8 mouse cellular contexts compared by ENCODE assay signal in genomic region chr11:68973250-68974058, GRCm38 (mm10). TPM values are rescaled to one million over a fixed set of nuclear protein-coding genes. Genes with fewer than 3 reads are reported as not detected.
DNase-seq lines count a peak whose midpoint lies in the region; ATAC-seq and TF ChIP-seq lines count a peak whose summit lies in the region.
"Not testable (repeated sequence)": the region's sequence is repeated elsewhere in the genome, so short reads cannot be mapped to it uniquely, and the experiment has no call there.

No protein-coding gene starts in this region.

- not testable (repeated sequence) for H3K36me3 ChIP-seq in heart, embryonic 10.5 days; kidney, embryonic 14.5 days (ENCODE audit: control insufficient read depth, insufficient read depth, low read length); limb, embryonic 15.5 days; midbrain, postnatal 0 days (ENCODE audit: insufficient read depth, low read length)

- not testable (repeated sequence) for H3K9me3 ChIP-seq in heart, embryonic 10.5 days; kidney, embryonic 14.5 days (ENCODE audit: control insufficient read depth, low read length); limb, embryonic 15.5 days; midbrain, postnatal 0 days (ENCODE audit: low read length)

- not testable (repeated sequence) for TF ChIP-seq POLR2A in bone marrow macrophage, adult 2 months (IDR thresholded peaks at IDR 0.05; ENCODE audit: borderline replicate concordance, low read depth, low read length); embryonic fibroblast, embryonic 13.5 days (IDR thresholded peaks at IDR 0.05; ENCODE audit: low read depth, low read length)

- H3K9ac ChIP-seq in kidney, embryonic 14.5 days (ENCODE audit: low read depth, low read length), result peak overlapping the region; percentile 28; the same call in 1 of the 2 replicates
- not testable (repeated sequence) for H3K9ac ChIP-seq in limb, embryonic 15.5 days
- peak overlapping the region; percentile 36; the same call in 1 of the 2 replicates for H3K9ac ChIP-seq in midbrain, postnatal 0 days (replicated peaks; ENCODE audit: low read length, poor library complexity, severe bottlenecking)

- peaks cover 18% of the 10 kb centered on the region; the same call in 1 of the 2 replicates for H3K27me3 ChIP-seq in heart, embryonic 10.5 days (ENCODE audit: insufficient read depth, poor library complexity, severe bottlenecking)
- H3K27me3 ChIP-seq in kidney, embryonic 14.5 days (ENCODE audit: control insufficient read depth, insufficient read depth, low read length); limb, embryonic 15.5 days; midbrain, postnatal 0 days (ENCODE audit: insufficient read depth, low read length): not testable (repeated sequence)

- peak overlapping the region; percentile 61 for H3K4me2 ChIP-seq in kidney, embryonic 14.5 days (replicated peaks; ENCODE audit: low read depth, low read length)
- H3K4me2 ChIP-seq in limb, embryonic 15.5 days, result peak overlapping the region; percentile 75
- peak overlapping the region; percentile 63 for H3K4me2 ChIP-seq in midbrain, postnatal 0 days (ENCODE audit: low read depth, low read length, poor library complexity, severe bottlenecking)

- H3K4me3 ChIP-seq in bone marrow macrophage, adult 2 months (ENCODE audit: insufficient read depth, low read length), result peak overlapping the region; percentile 60
- peak overlapping the region; percentile 31 for H3K4me3 ChIP-seq in embryonic fibroblast, embryonic 13.5 days (ENCODE audit: insufficient read depth, low read length)
- H3K4me3 ChIP-seq in heart, embryonic 10.5 days, result peak overlapping the region; percentile 62
- peak overlapping the region; percentile 48 for H3K4me3 ChIP-seq in kidney, embryonic 14.5 days (ENCODE audit: low read length)
- H3K4me3 ChIP-seq in limb, embryonic 15.5 days, result peak overlapping the region; percentile 47
- H3K4me3 ChIP-seq in midbrain, postnatal 0 days (ENCODE audit: low read depth, low read length), result peak overlapping the region; percentile 38

- ATAC-seq in kidney, embryonic 14.5 days (ENCODE audit: low FRiP score, low TSS enrichment), result peak; percentile 93
- peak; percentile 84 for ATAC-seq in limb, embryonic 15.5 days (ENCODE audit: insufficient number of reproducible peaks, low FRiP score, low TSS enrichment, low read depth)
- ATAC-seq in midbrain, postnatal 0 days (ENCODE audit: low FRiP score), result peak; percentile 78

- H3K4me1 ChIP-seq in bone marrow macrophage, adult 2 months (ENCODE audit: control insufficient read depth, insufficient read depth, low read length), result peaks cover 21% of the 10 kb centered on the region
- H3K4me1 ChIP-seq in embryonic fibroblast, embryonic 13.5 days (ENCODE audit: control insufficient read depth, insufficient read depth, low read length); kidney, embryonic 14.5 days (ENCODE audit: control insufficient read depth, insufficient read depth, low read length); midbrain, postnatal 0 days (ENCODE audit: insufficient read depth, low read length): not testable (repeated sequence)
- peaks cover 33% of the 10 kb centered on the region for H3K4me1 ChIP-seq in heart, embryonic 10.5 days
- H3K4me1 ChIP-seq in limb, embryonic 15.5 days, result peaks cover 15% of the 10 kb centered on the region

- DNase-seq in B cell, adult 2 months, result peak; percentile 71 to 75
- DNase-seq in heart, embryonic 10.5 days (ENCODE audit: low spot score), result peak; percentile 94
- DNase-seq in midbrain, postnatal 0 days (ENCODE audit: low spot score), result peak; percentile 79
- peak; percentile 58 to 83 for DNase-seq in spleen, postnatal 10 days (ENCODE audit: low spot score in 2 of 2)

- TF ChIP-seq CTCF in bone marrow macrophage, adult 2 months (IDR thresholded peaks at IDR 0.05; ENCODE audit: low read depth, low read length); embryonic fibroblast, embryonic 13.5 days (IDR thresholded peaks at IDR 0.05; ENCODE audit: borderline replicate concordance, insufficient read depth, low read length); midbrain, postnatal 0 days (IDR thresholded peaks at IDR 0.05): not testable (repeated sequence)

- under 1% methylated on average over 38 of the region's 38 CpGs for WGBS in heart, embryonic 10.5 days
- WGBS in kidney, embryonic 14.5 days, result under 1% methylated on average over 37 of the region's 38 CpGs
- under 1% methylated on average over 38 of the region's 38 CpGs for WGBS in limb, embryonic 15.5 days
- WGBS in midbrain, postnatal 0 days, result under 1% methylated on average over 36 of the region's 38 CpGs

- H3K27ac ChIP-seq in bone marrow macrophage, adult 2 months (ENCODE audit: insufficient read depth, low read depth, low read length); embryonic fibroblast, embryonic 13.5 days (ENCODE audit: insufficient read depth, low read length); kidney, embryonic 14.5 days (ENCODE audit: low read depth, low read length); limb, embryonic 15.5 days; midbrain, postnatal 0 days (ENCODE audit: low read depth, low read length): not testable (repeated sequence)
- H3K27ac ChIP-seq in heart, embryonic 10.5 days, result peak overlapping the region; percentile 73

RNA-seq across cellular contexts. Expression of gene Rangrf, which starts 1.5 kb away (rescaled TPM):
- polyA plus RNA-seq in bone marrow macrophage, adult 2 months (2012; ENCODE audit: insufficient read depth, insufficient read length, missing spikeins), result 3.7 and 4.4 TPM in 2 replicates
- 35.4 and 38.2 TPM in 2 replicates for polyA plus RNA-seq in embryonic fibroblast, embryonic 13.5 days (2011; ENCODE audit: insufficient read length, low read depth, missing spikeins)
- polyA plus RNA-seq in heart, embryonic 10.5 days (2016; fragmentation: Nextera tagmentation; extraction: Ambion mirVana), result 79.6 and 82.1 TPM in 2 replicates
- polyA plus RNA-seq in kidney, embryonic 14.5 days (2014; fragmentation: Nextera tagmentation; extraction: Ambion mirVana), result 68.7 and 95.2 TPM in 2 replicates
- polyA plus RNA-seq in limb, embryonic 15.5 days (2015; fragmentation: Nextera tagmentation; extraction: Ambion mirVana), result 39.0 and 42.1 TPM in 2 replicates
- total RNA-seq in midbrain, postnatal 0 days (2014; rRNA removed), result 12.0 and 25.0 TPM in 2 replicates
- 18.9 and 20.2 TPM in 2 replicates for polyA plus RNA-seq in midbrain, postnatal 0 days (2015; fragmentation: Nextera tagmentation; extraction: Ambion mirVana)

RNA-seq across cellular contexts. Expression of gene Slc25a35, which starts 5.5 kb away (rescaled TPM):
- 3.3 and 4.7 TPM in 2 replicates for polyA plus RNA-seq in bone marrow macrophage, adult 2 months (2012; ENCODE audit: insufficient read depth, insufficient read length, missing spikeins)
- 4.9 and 5.7 TPM in 2 replicates for polyA plus RNA-seq in embryonic fibroblast, embryonic 13.5 days (2011; ENCODE audit: insufficient read length, low read depth, missing spikeins)
- 1.2 and 1.5 TPM in 2 replicates for polyA plus RNA-seq in heart, embryonic 10.5 days (2016; fragmentation: Nextera tagmentation; extraction: Ambion mirVana)
- polyA plus RNA-seq in kidney, embryonic 14.5 days (2014; fragmentation: Nextera tagmentation; extraction: Ambion mirVana), result 3.4 and 4.5 TPM in 2 replicates
- polyA plus RNA-seq in limb, embryonic 15.5 days (2015; fragmentation: Nextera tagmentation; extraction: Ambion mirVana), result 2.1 and 2.3 TPM in 2 replicates
- total RNA-seq in midbrain, postnatal 0 days (2014; rRNA removed), result 0.93 and 1.4 TPM in 2 replicates
- polyA plus RNA-seq in midbrain, postnatal 0 days (2015; fragmentation: Nextera tagmentation; extraction: Ambion mirVana), result 1.5 and 2.0 TPM in 2 replicates

RNA-seq across cellular contexts. Expression of gene Arhgef15, which starts 16.2 kb away (rescaled TPM):
- not detected in 2 replicates for polyA plus RNA-seq in bone marrow macrophage, adult 2 months (2012; ENCODE audit: insufficient read depth, insufficient read length, missing spikeins)
- 0.55 and 1.4 TPM in 2 replicates for polyA plus RNA-seq in embryonic fibroblast, embryonic 13.5 days (2011; ENCODE audit: insufficient read length, low read depth, missing spikeins)
- polyA plus RNA-seq in heart, embryonic 10.5 days (2016; fragmentation: Nextera tagmentation; extraction: Ambion mirVana), result 10.5 and 13.4 TPM in 2 replicates
- 10.2 and 15.9 TPM in 2 replicates for polyA plus RNA-seq in kidney, embryonic 14.5 days (2014; fragmentation: Nextera tagmentation; extraction: Ambion mirVana)
- 7.8 and 8.8 TPM in 2 replicates for polyA plus RNA-seq in limb, embryonic 15.5 days (2015; fragmentation: Nextera tagmentation; extraction: Ambion mirVana)
- total RNA-seq in midbrain, postnatal 0 days (2014; rRNA removed), result 23.3 and 50.8 TPM in 2 replicates
- 27.6 and 34.3 TPM in 2 replicates for polyA plus RNA-seq in midbrain, postnatal 0 days (2015; fragmentation: Nextera tagmentation; extraction: Ambion mirVana)

RNA-seq across cellular contexts. Expression of gene Pfas, which starts 34.8 kb away (rescaled TPM):
- 9.8 and 10.3 TPM in 2 replicates for polyA plus RNA-seq in bone marrow macrophage, adult 2 months (2012; ENCODE audit: insufficient read depth, insufficient read length, missing spikeins)
- polyA plus RNA-seq in embryonic fibroblast, embryonic 13.5 days (2011; ENCODE audit: insufficient read length, low read depth, missing spikeins), result 16.6 and 22.7 TPM in 2 replicates
- 30.9 and 35.6 TPM in 2 replicates for polyA plus RNA-seq in heart, embryonic 10.5 days (2016; fragmentation: Nextera tagmentation; extraction: Ambion mirVana)
- polyA plus RNA-seq in kidney, embryonic 14.5 days (2014; fragmentation: Nextera tagmentation; extraction: Ambion mirVana), result 33.7 and 47.7 TPM in 2 replicates
- 23.6 and 25.0 TPM in 2 replicates for polyA plus RNA-seq in limb, embryonic 15.5 days (2015; fragmentation: Nextera tagmentation; extraction: Ambion mirVana)
- total RNA-seq in midbrain, postnatal 0 days (2014; rRNA removed), result 28.3 and 28.7 TPM in 2 replicates
- polyA plus RNA-seq in midbrain, postnatal 0 days (2015; fragmentation: Nextera tagmentation; extraction: Ambion mirVana), result 13.9 and 14.1 TPM in 2 replicates

RNA-seq across cellular contexts. Expression of gene Ctc1, which starts 42.3 kb away (rescaled TPM):
- 41.4 and 44.2 TPM in 2 replicates for polyA plus RNA-seq in bone marrow macrophage, adult 2 months (2012; ENCODE audit: insufficient read depth, insufficient read length, missing spikeins)
- 43.2 and 44.2 TPM in 2 replicates for polyA plus RNA-seq in embryonic fibroblast, embryonic 13.5 days (2011; ENCODE audit: insufficient read length, low read depth, missing spikeins)
- polyA plus RNA-seq in heart, embryonic 10.5 days (2016; fragmentation: Nextera tagmentation; extraction: Ambion mirVana), result 69.0 and 76.7 TPM in 2 replicates
- 44.2 and 62.3 TPM in 2 replicates for polyA plus RNA-seq in kidney, embryonic 14.5 days (2014; fragmentation: Nextera tagmentation; extraction: Ambion mirVana)
- 42.5 TPM in 2 replicates for polyA plus RNA-seq in limb, embryonic 15.5 days (2015; fragmentation: Nextera tagmentation; extraction: Ambion mirVana)
- 60.0 and 67.7 TPM in 2 replicates for total RNA-seq in midbrain, postnatal 0 days (2014; rRNA removed)
- polyA plus RNA-seq in midbrain, postnatal 0 days (2015; fragmentation: Nextera tagmentation; extraction: Ambion mirVana), result 46.8 and 53.4 TPM in 2 replicates
